Mouse (Mus musculus) liver, postnatal 0 days (tissue): ENCODE measurements around the gene Ank.

Source experiments
- CTCF ChIP-seq: sonication (generic); IDR thresholded peaks from 2 replicates; pipeline ENCODE4 v1.5.1; 2016; ENCODE audit warnings: antibody characterized with exemption, low read depth
- EP300 ChIP-seq: IDR thresholded peaks from 2 replicates; pipeline ENCODE4 v1.6.1; 2016; ENCODE audit warnings: antibody characterized with exemption, low read depth, mild to moderate bottlenecking

DNA sequence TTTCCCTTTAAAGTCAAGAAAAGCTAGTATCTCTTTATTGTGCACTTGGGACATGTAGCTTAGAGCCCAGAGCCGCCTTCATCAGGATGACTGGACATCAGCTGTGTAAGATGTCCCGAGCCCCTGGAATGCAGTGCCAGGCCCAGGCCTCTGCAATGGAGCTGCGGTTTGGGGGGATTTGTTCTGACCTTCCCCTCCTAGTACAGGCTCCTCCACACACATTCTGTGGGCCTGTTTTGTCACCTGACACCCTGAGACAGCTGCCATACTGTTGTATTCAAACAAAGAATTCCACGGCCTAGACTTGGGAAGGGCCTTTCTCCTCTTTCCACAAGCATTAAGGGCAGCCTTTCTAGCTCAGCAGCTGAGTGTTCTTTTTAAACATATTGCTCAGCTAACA is 128.5 kb downstream of the Ank start:
- TF ChIP-seq CTCF (no peak), EP300 (no peak)
